Mouse (Mus musculus) forebrain, embryonic 11.5 days (tissue): ENCODE results near the gene Fbxo28. TPM values are rescaled to one million over a fixed set of nuclear protein-coding genes. Genes with fewer than 3 reads are reported as not detected.

Source experiments
- ATAC-seq: fragments of 200-750 bp; cut with Nextera tagmentation; replicated peaks from 2 replicates; pipeline ENCODE4 v1.8.0; 2017; ENCODE audit warnings: moderate TSS enrichment; ENCODE audit not compliant: low FRiP score
- DNase-seq: peaks from one replicate; pipeline ENCODE4 v3.0.0-alpha.2; 2017; ENCODE audit warnings: low spot score
- H3K27ac ChIP-seq: fragments of 300-500 bp; sonication (generic); 2 replicates; pipeline ENCODE4 v1.5.1; 2014; ENCODE audit warnings: low read depth, low read length
- H3K27me3 ChIP-seq: fragments of 300-500 bp; sonication (generic); 2 replicates; pipeline ENCODE4 v1.6.1; 2014; ENCODE audit warnings: mild to moderate bottlenecking, low read length, mixed read lengths; ENCODE audit not compliant: control insufficient read depth, insufficient read depth
- H3K36me3 ChIP-seq: fragments of 300-500 bp; sonication (generic); 2 replicates; pipeline ENCODE4 v1.6.1; 2014; ENCODE audit warnings: mild to moderate bottlenecking, low read length, moderate library complexity, mixed read lengths; ENCODE audit not compliant: control insufficient read depth, insufficient read depth
- H3K4me1 ChIP-seq: fragments of 300-500 bp; sonication (generic); replicated peaks from 2 replicates; pipeline ENCODE4 v1.6.1; 2014; ENCODE audit warnings: low read length, mixed read lengths; ENCODE audit not compliant: control insufficient read depth, insufficient read depth
- H3K4me2 ChIP-seq: fragments of 300-500 bp; sonication (generic); 2 replicates; pipeline ENCODE4 v1.6.1; 2014; ENCODE audit warnings: low read depth, mild to moderate bottlenecking, low read length, moderate library complexity, mixed read lengths; ENCODE audit not compliant: severe bottlenecking
- H3K4me3 ChIP-seq: fragments of 300-500 bp; sonication (generic); 2 replicates; pipeline ENCODE4 v1.5.1; 2014; ENCODE audit warnings: low read depth, low read length
- H3K9ac ChIP-seq: fragments of 300-500 bp; sonication (generic); 2 replicates; pipeline ENCODE4 v1.6.1; 2014; ENCODE audit warnings: low read length
- H3K9me3 ChIP-seq: fragments of 300-500 bp; sonication (generic); 2 replicates; pipeline ENCODE4 v1.6.1; 2016; ENCODE audit warnings: low read length, mixed read lengths; ENCODE audit not compliant: control insufficient read depth
- WGBS: fragments of 180-500 bp; shearing (Covaris S2); extraction: QIAGEN DNeasy Blood & Tissue Kit; methylation state at CpG from one replicate; pipeline ENCODE4 v1.1.7; 2014; 5-methylcytosine and 5-hydroxymethylcytosine counted together
- polyA plus RNA-seq: library from polyadenylated mRNA; unstranded; fragments of >200 nt; fragmentation: Nextera tagmentation; extraction: Ambion mirVana; gene quantifications from 2 replicates; pipeline ENCODE4 v1.2.1, GENCODE M21; 2014

Fbxo28 gene
- polyA plus RNA-seq, 1 experiment from 2014 or later = 27.7 TPM

DNA sequence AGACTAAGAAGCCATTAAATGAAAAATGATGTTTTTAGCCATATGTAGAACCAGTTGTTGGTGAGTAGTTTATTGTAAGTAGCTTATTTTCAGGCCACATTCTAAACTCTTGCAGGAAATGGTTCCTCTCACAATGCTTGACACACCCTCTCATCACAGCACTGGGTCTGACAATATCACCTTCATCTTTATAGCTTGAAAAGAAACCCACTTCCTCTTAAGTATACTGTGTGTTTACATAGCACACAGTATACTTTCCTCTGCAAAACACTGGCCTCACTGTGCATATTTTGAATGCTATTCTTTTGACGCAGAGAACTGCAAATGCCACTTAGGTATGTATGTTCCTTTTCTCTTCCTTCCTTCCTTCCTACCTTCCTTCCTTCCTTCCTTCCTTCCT, 16.7 kb upstream of the Fbxo28 start:
- no peaks in the 10 kb centered on the region for H3K36me3 ChIP-seq
- no peaks in the 10 kb centered on the region for H3K9me3 ChIP-seq
- no peak overlapping the region for H3K27ac ChIP-seq
- no peak for DNase-seq
- H3K4me1 ChIP-seq = no peaks in the 10 kb centered on the region
- no peaks in the 10 kb centered on the region for H3K27me3 ChIP-seq
- no peak for ATAC-seq
- WGBS = 93% methylated on average over 1 of the region's 1 CpGs
- H3K9ac ChIP-seq = no peak overlapping the region
- no peak overlapping the region for H3K4me3 ChIP-seq
- H3K4me2 ChIP-seq = no peak overlapping the region

- Histone ChIP-seq H3K4me1 (no peaks in the 10 kb centered on the region), H3K36me3 (no peaks in the 10 kb centered on the region), H3K9me3 (no peaks in the 10 kb centered on the region), H3K9ac (no peak overlapping the region), H3K4me2 (no peak overlapping the region), H3K27me3 (no peaks in the 10 kb centered on the region), H3K4me3 (no peak overlapping the region), H3K27ac (no peak overlapping the region)
- DNase-seq = no peak
- ATAC-seq = no peak
- WGBS = 85% methylated on average over 11 of the region's 11 CpGs
These were observed 13.2 kb upstream of the Fbxo28 start for GRCm38 (mm10) chr1:182354504-182355147.

DNA sequence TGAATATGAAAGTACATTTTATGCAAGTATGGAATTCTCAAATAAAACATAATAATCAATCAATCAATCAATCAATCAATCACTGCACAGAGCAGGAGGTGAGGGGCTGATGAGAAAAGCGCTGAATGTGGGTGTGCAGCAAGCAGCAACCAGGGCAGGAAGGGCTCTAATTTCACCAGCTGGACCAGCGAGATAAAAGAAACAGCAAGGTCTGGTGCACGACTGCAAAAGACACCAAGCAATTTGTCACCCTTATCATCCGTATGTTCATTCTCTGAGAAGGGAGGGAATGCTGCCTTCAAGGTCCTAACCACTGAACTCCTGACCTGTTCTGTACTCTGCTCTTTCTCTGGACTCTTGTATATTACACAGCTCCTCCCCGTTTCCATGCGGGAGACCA, 8.1 kb upstream of the Fbxo28 start:
- Histone ChIP-seq H3K27ac (no peak overlapping the region), H3K27me3 (no peaks in the 10 kb centered on the region), H3K9me3 (no peaks in the 10 kb centered on the region), H3K4me1 (no peaks in the 10 kb centered on the region), H3K4me3 (no peak overlapping the region), H3K36me3 (no peaks in the 10 kb centered on the region), H3K4me2 (no peak overlapping the region), H3K9ac (no peak overlapping the region)
- ATAC-seq (no peak), DNase-seq (no peak)
- 86% methylated on average over 6 of the region's 6 CpGs for WGBS

DNA sequence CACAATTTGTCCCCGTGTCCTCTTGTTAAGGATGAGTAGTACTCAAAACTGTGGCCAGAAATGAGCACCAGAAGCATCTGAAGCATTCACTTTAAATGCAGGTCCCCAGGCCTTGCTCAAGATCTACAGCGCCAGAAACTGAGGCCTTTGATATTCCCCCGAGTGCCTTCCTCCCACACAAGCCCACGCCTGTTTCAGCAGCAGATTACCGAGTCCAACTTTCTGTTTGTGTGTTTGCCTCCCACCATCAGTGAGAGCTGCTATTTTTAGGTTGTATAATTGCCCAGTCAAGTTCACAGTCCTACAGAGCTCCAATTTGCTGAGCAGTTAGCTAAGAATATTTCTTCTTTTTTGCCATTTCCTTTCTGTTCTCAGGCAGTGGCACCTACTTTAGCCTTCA, 5.1 kb upstream of the Fbxo28 start:
- Histone ChIP-seq H3K9me3 (no peaks in the 10 kb centered on the region), H3K4me2 (no peak overlapping the region), H3K36me3 (no peaks in the 10 kb centered on the region), H3K27me3 (no peaks in the 10 kb centered on the region), H3K4me3 (no peak overlapping the region), H3K9ac (no peak overlapping the region), H3K4me1 (no peaks in the 10 kb centered on the region), H3K27ac (no peak overlapping the region)
- ATAC-seq = no peak
- no peak for DNase-seq
- WGBS = 76% methylated on average over 5 of the region's 5 CpGs

GRCm38 (mm10) chr1:182345857-182346256, 4.4 kb upstream of the Fbxo28 start:
- ATAC-seq = no peak
- H3K27ac ChIP-seq = no peak overlapping the region
- no peak overlapping the region for H3K4me3 ChIP-seq
- no peaks in the 10 kb centered on the region for H3K27me3 ChIP-seq
- no peaks in the 10 kb centered on the region for H3K36me3 ChIP-seq
- H3K4me1 ChIP-seq = no peaks in the 10 kb centered on the region
- no peak overlapping the region for H3K4me2 ChIP-seq
- H3K9me3 ChIP-seq = no peaks in the 10 kb centered on the region
- 85% methylated on average over 2 of the region's 2 CpGs for WGBS
- DNase-seq = no peak
- no peak overlapping the region for H3K9ac ChIP-seq

DNA sequence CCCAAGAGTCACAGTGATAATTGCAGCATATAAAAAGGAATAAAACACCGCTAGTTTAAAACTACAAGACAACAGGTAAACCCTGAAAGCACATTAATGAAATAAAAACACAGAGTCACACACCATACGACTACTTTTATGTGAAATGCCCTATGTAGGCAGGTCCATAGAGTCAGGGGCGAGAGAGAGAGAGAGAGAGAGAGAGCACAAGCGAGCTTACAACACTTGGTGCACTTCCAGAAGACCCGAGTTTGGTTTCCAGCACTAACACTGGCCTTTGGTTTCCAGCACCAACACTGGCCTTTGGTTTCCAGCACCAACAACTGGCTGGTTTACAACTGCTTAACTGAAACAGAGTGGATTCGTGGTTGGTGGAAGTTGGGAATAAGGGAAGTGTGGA, 564 bp upstream of the Fbxo28 start:
- Histone ChIP-seq H3K36me3 (no peaks in the 10 kb centered on the region), H3K4me1 (no peaks in the 10 kb centered on the region; the same call in 1 of the 2 replicates), H3K27ac (no peak overlapping the region), H3K4me2 (peak overlapping the region; percentile 59), H3K9me3 (no peaks in the 10 kb centered on the region), H3K27me3 (no peaks in the 10 kb centered on the region), H3K9ac (peak overlapping the region; percentile 85; the same call in 1 of the 2 replicates), H3K4me3 (peak overlapping the region; percentile 73)
- DNase-seq (no peak), ATAC-seq (0 out of 2 replicates have a peak, but pooled peaks have one; percentile 37)
- WGBS = 44% methylated on average over 6 of the region's 6 CpGs

- no peaks in the 10 kb centered on the region for H3K36me3 ChIP-seq
- no peak for ATAC-seq
- peak overlapping the region; percentile 85 for H3K4me2 ChIP-seq
- DNase-seq = no peak
- H3K9me3 ChIP-seq = no peaks in the 10 kb centered on the region
- H3K27ac ChIP-seq = no peak overlapping the region
- H3K27me3 ChIP-seq = no peaks in the 10 kb centered on the region
- 43% methylated on average over 7 of the region's 7 CpGs for WGBS
- H3K9ac ChIP-seq = peak overlapping the region; percentile 85
- H3K4me3 ChIP-seq = peak overlapping the region; percentile 73
- no peaks in the 10 kb centered on the region; the same call in 1 of the 2 replicates for H3K4me1 ChIP-seq
These were observed 1.1 kb downstream of the Fbxo28 start for GRCm38 (mm10) chr1:182340281-182340680.

GRCm38 (mm10) chr1:182338961-182339565, 2.4 kb downstream of the Fbxo28 start:
- Histone ChIP-seq H3K27ac (no peak overlapping the region), H3K4me3 (no peak overlapping the region), H3K27me3 (no peaks in the 10 kb centered on the region), H3K9ac (no peak overlapping the region), H3K4me2 (no peak overlapping the region), H3K4me1 (no peaks in the 10 kb centered on the region; the same call in 1 of the 2 replicates), H3K9me3 (no peaks in the 10 kb centered on the region), H3K36me3 (no peaks in the 10 kb centered on the region)
- no peak for ATAC-seq
- no peak for DNase-seq
- 73% methylated on average over 7 of the region's 7 CpGs for WGBS
